Mouse (Mus musculus) embryo, embryonic 10 days (tissue): ENCODE results near the gene Gm20931.
"Not testable (repeated sequence)": the region's sequence is repeated elsewhere in the genome, so short reads cannot be mapped to it uniquely, and the experiment has no call there.

Source experiments
- DNase-seq: peaks from one replicate; pipeline ENCODE4 v3.0.0-alpha.2; 2015; ENCODE audit warnings: low spot score

Gene Gm20931

DNA sequence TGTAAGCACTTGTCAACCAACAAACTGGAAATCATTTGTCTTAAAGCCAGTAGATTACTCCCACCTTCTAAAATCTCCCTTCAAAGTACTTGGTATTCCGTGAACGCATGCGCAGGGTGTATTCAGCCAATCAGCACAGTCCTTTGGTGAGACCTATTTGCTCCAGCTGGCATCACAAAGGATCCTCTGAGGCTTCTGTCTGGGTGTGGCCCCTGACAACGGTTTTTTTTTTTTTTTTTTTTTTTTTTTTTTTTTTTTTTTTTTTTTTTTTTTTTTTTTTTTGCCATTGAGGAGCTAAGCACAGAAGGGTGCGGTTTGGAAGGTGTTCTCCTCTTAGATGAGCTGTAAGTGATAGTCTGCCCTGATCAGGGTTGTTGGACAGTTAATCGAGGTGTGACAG is at the start of gene Gm20931:
Gene Gm20931, plus strand, starts transcription at position 301 of the 400 bp plus-strand sequence.
- DNase-seq = not testable (repeated sequence)
